Mouse (Mus musculus) midbrain, embryonic 10.5 days (tissue): Measurements from ENCODE around the gene Igfbp6. TPM values are rescaled to one million over a fixed set of nuclear protein-coding genes. Genes with fewer than 3 reads are reported as not detected.

Experiments used
- DNase-seq: peaks from one replicate; pipeline ENCODE4 v3.0.0-alpha.2; 2017; ENCODE audit warnings: low spot score
- H3K27ac ChIP-seq: fragments of 300-500 bp; sonication (generic); replicated peaks from 2 replicates; pipeline ENCODE4 v1.5.1; 2016; ENCODE audit warnings: mild to moderate bottlenecking
- H3K27me3 ChIP-seq: fragments of 300-500 bp; sonication (generic); 2 replicates; pipeline ENCODE4 v1.6.1; 2016; ENCODE audit warnings: low read depth, mild to moderate bottlenecking; ENCODE audit not compliant: poor library complexity, severe bottlenecking
- H3K36me3 ChIP-seq: fragments of 300-500 bp; sonication (generic); 2 replicates; pipeline ENCODE4 v1.6.1; 2016; ENCODE audit warnings: mild to moderate bottlenecking, moderate library complexity
- H3K4me1 ChIP-seq: fragments of 300-500 bp; sonication (generic); 2 replicates; pipeline ENCODE4 v1.6.1; 2016
- H3K4me3 ChIP-seq: fragments of 300-500 bp; sonication (generic); 2 replicates; pipeline ENCODE4 v1.5.1; 2016; ENCODE audit warnings: mild to moderate bottlenecking, moderate library complexity
- H3K9me3 ChIP-seq: fragments of 300-500 bp; sonication (generic); replicated peaks from 2 replicates; pipeline ENCODE4 v1.6.1; 2016; ENCODE audit warnings: mild to moderate bottlenecking
- WGBS: fragments of 180-500 bp; shearing (Covaris S2); methylation state at CpG from one replicate; pipeline ENCODE4 v1.1.7; 2016; 5-methylcytosine and 5-hydroxymethylcytosine counted together
- polyA plus RNA-seq: library from polyadenylated mRNA; unstranded; fragments of >200 nt; fragmentation: Nextera tagmentation; extraction: Ambion mirVana; gene quantifications from 2 replicates; pipeline ENCODE4 v1.2.1, GENCODE M21; 2016

The Igfbp6 gene
- polyA plus RNA-seq: 0.32 and 0.38 TPM in 2 replicates

- peak within 1 kb of the TSS; percentile 53; the same call in 1 of the 2 replicates for H3K27ac ChIP-seq
- peaks cover 16% of the 10 kb centered on the region for H3K4me1 ChIP-seq
- peak within 1 kb of the TSS; percentile 43 for H3K4me3 ChIP-seq
- no peaks in the 10 kb centered on the region for H3K9me3 ChIP-seq
- no peaks in the 10 kb centered on the region for H3K36me3 ChIP-seq
- 2% methylated on average over 22 of the region's 22 CpGs for WGBS
- DNase-seq: peak; percentile 36
- H3K27me3 ChIP-seq: peaks cover 44% of the 10 kb centered on the region
Observed at GRCm38 (mm10) chr15:102144274-102144711, at the start of gene Igfbp6. Gene Igfbp6 (plus strand): TSS chr15:102144362.

- no peak overlapping the region for H3K4me3 ChIP-seq
- no peak overlapping the region for H3K27ac ChIP-seq
- peaks cover 21% of the 10 kb centered on the region for H3K4me1 ChIP-seq
- peaks cover 29% of the 10 kb centered on the region for H3K27me3 ChIP-seq
- peaks cover 85% of the 10 kb centered on the region for H3K36me3 ChIP-seq
- DNase-seq: no peak
- H3K9me3 ChIP-seq: no peaks in the 10 kb centered on the region
- WGBS: 92% methylated on average over 16 of the region's 16 CpGs
Observed at GRCm38 (mm10) chr15:102094988-102095387, 49.2 kb upstream of the Igfbp6 start.

GRCm38 (mm10) chr15:102097147-102097915, 46.8 kb upstream of the Igfbp6 start:
- peaks cover 48% of the 10 kb centered on the region for H3K27me3 ChIP-seq
- H3K36me3 ChIP-seq: peaks cover 61% of the 10 kb centered on the region
- no peak for DNase-seq

GRCm38 (mm10) chr15:102097991-102098555, 46.1 kb upstream of the Igfbp6 start:
- Histone ChIP-seq H3K27ac (no peak overlapping the region), H3K9me3 (no peaks in the 10 kb centered on the region), H3K27me3 (peaks cover 56% of the 10 kb centered on the region), H3K36me3 (peaks cover 54% of the 10 kb centered on the region), H3K4me3 (no peak overlapping the region), H3K4me1 (peaks cover 52% of the 10 kb centered on the region)
- 33% methylated on average over 5 of the region's 5 CpGs for WGBS
- no peak for DNase-seq

More at GRCm38 (mm10) chr15:102097147-102097915, 46.8 kb upstream of the Igfbp6 start:
- peaks cover 44% of the 10 kb centered on the region for H3K4me1 ChIP-seq
- H3K4me3 ChIP-seq: no peak overlapping the region
- no peaks in the 10 kb centered on the region for H3K9me3 ChIP-seq
- WGBS: 84% methylated on average over 8 of the region's 8 CpGs
- no peak overlapping the region for H3K27ac ChIP-seq

- peaks cover 42% of the 10 kb centered on the region for H3K36me3 ChIP-seq
- H3K27ac ChIP-seq: no peak overlapping the region
- no peak for DNase-seq
- peaks cover 64% of the 10 kb centered on the region for H3K4me1 ChIP-seq
- H3K9me3 ChIP-seq: no peaks in the 10 kb centered on the region
- 57% methylated on average over 5 of the region's 5 CpGs for WGBS
- H3K27me3 ChIP-seq: peaks cover 68% of the 10 kb centered on the region
- H3K4me3 ChIP-seq: peak overlapping the region; percentile 63; the same call in 1 of the 2 replicates
Observed at GRCm38 (mm10) chr15:102099260-102099659, 44.9 kb upstream of the Igfbp6 start.

- peak overlapping the region; percentile 83 for H3K27ac ChIP-seq
- H3K4me1 ChIP-seq: peaks cover 67% of the 10 kb centered on the region
- peaks cover 73% of the 10 kb centered on the region for H3K27me3 ChIP-seq
- H3K4me3 ChIP-seq: peak overlapping the region; percentile 63
- DNase-seq: no peak
- WGBS: 25% methylated on average over 8 of the region's 8 CpGs
- H3K9me3 ChIP-seq: no peaks in the 10 kb centered on the region
- peaks cover 37% of the 10 kb centered on the region for H3K36me3 ChIP-seq
Observed at GRCm38 (mm10) chr15:102099771-102100160, 44.4 kb upstream of the Igfbp6 start.

GRCm38 (mm10) chr15:102100161-102100981, 43.8 kb upstream of the Igfbp6 start, which contains the start of gene Tns2:
Gene Tns2 (plus strand): TSS chr15:102100413.
- peaks cover 71% of the 10 kb centered on the region for H3K4me1 ChIP-seq

GRCm38 (mm10) chr15:102100996-102101671, 43.0 kb upstream of the Igfbp6 start:
- Histone ChIP-seq H3K4me1 (peaks cover 78% of the 10 kb centered on the region), H3K4me3 (peak overlapping the region; percentile 63), H3K27me3 (peaks cover 86% of the 10 kb centered on the region), H3K36me3 (peaks cover 23% of the 10 kb centered on the region), H3K9me3 (no peaks in the 10 kb centered on the region), H3K27ac (0 out of 2 replicates have a peak overlapping the region, but pooled peaks have one; percentile 83)
- 26% methylated on average over 10 of the region's 10 CpGs for whole genome bisulfite sequencing
- DNase-seq: no peak

More at GRCm38 (mm10) chr15:102100161-102100981, 43.8 kb upstream of the Igfbp6 start, which contains the start of gene Tns2:
- Histone ChIP-seq H3K27me3 (peaks cover 79% of the 10 kb centered on the region), H3K36me3 (peaks cover 31% of the 10 kb centered on the region), H3K9me3 (no peaks in the 10 kb centered on the region), H3K4me3 (peak within 1 kb of the TSS; percentile 63), H3K27ac (peak within 1 kb of the TSS; percentile 83)
- WGBS: 1% methylated on average over 72 of the region's 82 CpGs
- peak; percentile 76 for DNase-seq

- 36% methylated on average over 11 of the region's 11 CpGs for WGBS
- Histone ChIP-seq H3K9me3 (no peaks in the 10 kb centered on the region), H3K27me3 (peaks cover 94% of the 10 kb centered on the region), H3K4me1 (peaks cover 86% of the 10 kb centered on the region), H3K27ac (peak overlapping the region; percentile 79), H3K4me3 (0 out of 2 replicates have a peak overlapping the region, but pooled peaks have one; percentile 63), H3K36me3 (peaks cover 17% of the 10 kb centered on the region)
- no peak for DNase-seq
Observed at GRCm38 (mm10) chr15:102101672-102102541, 42.3 kb upstream of the Igfbp6 start.

- 13% methylated on average over 6 of the region's 6 CpGs for WGBS
- peak overlapping the region; percentile 79 for H3K27ac ChIP-seq
- no peaks in the 10 kb centered on the region for H3K9me3 ChIP-seq
- peaks cover 10% of the 10 kb centered on the region for H3K36me3 ChIP-seq
- H3K4me3 ChIP-seq: peak overlapping the region; percentile 39
- peaks cover 96% of the 10 kb centered on the region for H3K27me3 ChIP-seq
- peaks cover 90% of the 10 kb centered on the region for H3K4me1 ChIP-seq
- peak; percentile 45 for DNase-seq
Observed at GRCm38 (mm10) chr15:102102548-102103121, 41.5 kb upstream of the Igfbp6 start.
